Mouse (Mus musculus) adrenal gland, postnatal 10 days (tissue): ENCODE measurements at regions not wholly inside any gene's neighbourhood (a gene's known extent, or its start where the extent isn't known, plus 50 kb on each side); places are given as distances from the start of the nearest gene placed in this dataset.

ENCODE experiments used
- DNase-seq: peaks from one replicate; pipeline ENCODE4 v3.0.0; 2021; ENCODE audit warnings: mixed read lengths

- DNase-seq = peak; percentile 13
Observed at GRCm38 (mm10) chr12:22623205-22623604, 1156.9 kb downstream of the Gm10330 start.
